Comparison of ENCODE assay signal across 8 mouse cellular contexts in the genomic region with DNA sequence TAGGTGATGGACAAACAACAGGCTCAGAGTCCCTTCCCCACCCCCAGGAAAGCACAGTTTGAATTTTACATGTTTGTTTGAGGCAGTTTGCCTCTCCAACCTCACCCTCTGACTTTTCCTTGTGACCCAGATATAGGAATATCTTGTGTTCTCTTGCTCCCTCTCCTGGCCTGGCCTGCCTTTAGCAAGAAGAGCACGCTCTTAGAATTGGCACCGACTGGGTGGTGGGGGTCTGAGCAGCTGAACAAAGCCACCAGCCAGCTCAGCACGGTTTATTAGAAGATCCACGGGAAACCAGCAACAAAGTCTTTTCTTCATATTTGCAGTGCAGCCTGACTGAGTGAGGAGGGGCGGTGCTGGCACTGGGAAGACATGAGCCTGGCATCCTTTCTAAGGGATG.
DNase-seq lines count a peak whose midpoint lies in the region; ATAC-seq and TF ChIP-seq lines count a peak whose summit lies in the region.

No protein-coding gene starts in this region.

- no peaks in the 10 kb centered on the region for H3K36me3 ChIP-seq in E14TG2a.4 (ENCODE audit: insufficient read depth, low read length)
- H3K36me3 ChIP-seq in heart, postnatal 0 days (replicated peaks; ENCODE audit: control insufficient read depth, insufficient read depth, low read length): no peaks in the 10 kb centered on the region
- no peaks in the 10 kb centered on the region for H3K36me3 ChIP-seq in liver, postnatal 0 days (replicated peaks; ENCODE audit: insufficient read depth, low read length)

- peaks cover 17% of the 10 kb centered on the region for H3K4me1 ChIP-seq in E14TG2a.4 (replicated peaks; ENCODE audit: low read depth, low read length)
- H3K4me1 ChIP-seq in embryonic fibroblast, embryonic 13.5 days (ENCODE audit: control insufficient read depth, insufficient read depth, low read length): no peaks in the 10 kb centered on the region
- peaks cover 14% of the 10 kb centered on the region for H3K4me1 ChIP-seq in heart, postnatal 0 days (ENCODE audit: control insufficient read depth, insufficient read depth)
- H3K4me1 ChIP-seq in liver, postnatal 0 days (ENCODE audit: insufficient read depth): peaks cover 4% of the 10 kb centered on the region; the same call in 1 of the 2 replicates

- peak overlapping the region; percentile 48 for H3K4me3 ChIP-seq in E14TG2a.4 (replicated peaks; ENCODE audit: low read length)
- no peak overlapping the region for H3K4me3 ChIP-seq in embryonic fibroblast, embryonic 13.5 days (ENCODE audit: insufficient read depth, low read length)
- no peak overlapping the region for H3K4me3 ChIP-seq in heart, postnatal 0 days (ENCODE audit: low read depth, low read length)
- no peak overlapping the region for H3K4me3 ChIP-seq in liver, postnatal 0 days (ENCODE audit: low read depth, low read length)

- no peaks in the 10 kb centered on the region for H3K9me3 ChIP-seq in E14TG2a.4 (ENCODE audit: low read length)
- H3K9me3 ChIP-seq in heart, postnatal 0 days (replicated peaks; ENCODE audit: control insufficient read depth, low read length): no peaks in the 10 kb centered on the region
- H3K9me3 ChIP-seq in liver, postnatal 0 days (ENCODE audit: low read length): no peaks in the 10 kb centered on the region

- no peak overlapping the region for H3K27ac ChIP-seq in embryonic fibroblast, embryonic 13.5 days (ENCODE audit: insufficient read depth, low read length)
- H3K27ac ChIP-seq in heart, postnatal 0 days (ENCODE audit: low read depth): no peak overlapping the region
- H3K27ac ChIP-seq in liver, postnatal 0 days (ENCODE audit: low read depth): peak overlapping the region; percentile 66

- TF ChIP-seq POLR2A in embryonic fibroblast, embryonic 13.5 days (IDR thresholded peaks at IDR 0.05; ENCODE audit: low read depth, low read length): no peak

- peak; percentile 38 for TF ChIP-seq CTCF in E14TG2a.4 (conservative IDR thresholded peaks at IDR 0.05; ENCODE audit: low read length)
- peak; percentile 58; the same call in 1 of the 2 replicates for TF ChIP-seq CTCF in embryonic fibroblast, embryonic 13.5 days (IDR thresholded peaks at IDR 0.05; ENCODE audit: borderline replicate concordance, insufficient read depth, low read length)
- peak; percentile 88 for TF ChIP-seq CTCF in heart, postnatal 0 days (IDR thresholded peaks at IDR 0.05; ENCODE audit: low read depth)
- TF ChIP-seq CTCF in liver, postnatal 0 days (IDR thresholded peaks at IDR 0.05; ENCODE audit: low read depth): peak; percentile 75

- 24% methylated on average over 5 of the region's 5 CpGs for WGBS in heart, postnatal 0 days
- WGBS in liver, postnatal 0 days (ENCODE audit: insufficient replicate concordance): 24% methylated on average over 5 of the region's 5 CpGs

- DNase-seq in adrenal gland, postnatal 14 days: peak; percentile 75
- DNase-seq in heart, postnatal 0 days (ENCODE audit: low spot score): peak; percentile 89
- peak; percentile 86 for DNase-seq in kidney, postnatal 10 days
- peak; percentile 48 for DNase-seq in liver, postnatal 0 days
- peak; percentile 87 for DNase-seq in retina, embryonic 14.5 days (ENCODE audit: low spot score)

- TF ChIP-seq EP300 in heart, postnatal 0 days (IDR thresholded peaks at IDR 0.05; ENCODE audit: low read depth): no peak
- no peak for TF ChIP-seq EP300 in liver, postnatal 0 days (IDR thresholded peaks at IDR 0.05; ENCODE audit: low read depth)

- peak; percentile 69; the same call in 1 of the 2 replicates for ATAC-seq in heart, postnatal 0 days (ENCODE audit: insufficient read depth, low read depth)
- peak; percentile 75 for ATAC-seq in liver, postnatal 0 days
- ATAC-seq in erythroblast, adult 5-6 weeks (replicated peaks; ENCODE audit: low FRiP score, poor library complexity, severe bottlenecking): no peak

- H3K9ac ChIP-seq in heart, postnatal 0 days (replicated peaks; ENCODE audit: low read depth, low read length): no peak overlapping the region
- no peak overlapping the region for H3K9ac ChIP-seq in liver, postnatal 0 days (replicated peaks)

- no peak overlapping the region for H3K4me2 ChIP-seq in heart, postnatal 0 days (ENCODE audit: low read depth, low read length)
- H3K4me2 ChIP-seq in liver, postnatal 0 days (ENCODE audit: low read depth, low read length): peak overlapping the region; percentile 1; the same call in 1 of the 2 replicates

- H3K27me3 ChIP-seq in E14TG2a.4 (ENCODE audit: insufficient read depth, low read length): no peaks in the 10 kb centered on the region
- no peaks in the 10 kb centered on the region for H3K27me3 ChIP-seq in heart, postnatal 0 days (ENCODE audit: control insufficient read depth, insufficient read depth, low read length)
- no peaks in the 10 kb centered on the region for H3K27me3 ChIP-seq in liver, postnatal 0 days (ENCODE audit: insufficient read depth, low read length)

Comparison
In these comparisons a context has a peak if more than half of its experiments do, and no peak if none do; other contexts are left out.
1. CTCF ChIP-seq: peak in every context shown above with its lines; median percentile 88 in heart, postnatal 0 days; 75 in liver, postnatal 0 days; 58 in embryonic fibroblast, embryonic 13.5 days; 38 in E14TG2a.4.